Mouse (Mus musculus): ENCODE measurements at regions not wholly inside any gene's neighbourhood (a gene's known extent, or its start where the extent isn't known, plus 50 kb on each side); places are given as distances from the start of the nearest gene placed in this dataset.
A peak's percentile ranks its signal among the peaks of the same experiment; 100 is the strongest.

DNA sequence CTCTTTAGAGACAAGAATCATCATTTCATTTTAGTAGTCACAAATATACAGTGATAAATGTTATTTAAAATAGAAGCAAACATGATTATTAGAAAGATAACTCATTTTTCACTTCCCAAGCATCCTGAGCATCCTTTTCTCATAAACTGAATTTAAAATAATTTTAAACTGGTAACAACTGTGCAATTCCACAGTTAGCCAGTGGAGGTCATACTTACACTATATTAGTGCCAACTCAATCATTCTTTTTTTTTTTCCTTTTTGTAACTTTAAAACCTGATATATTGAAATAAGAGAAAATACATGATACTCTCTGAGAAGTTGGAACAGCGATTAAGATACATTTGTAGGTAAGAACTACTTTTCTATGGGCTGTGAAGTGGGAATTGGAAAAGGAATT lies 113.2 kb upstream of the Gm17509 start:
- 25% methylated on average over 1 of the region's 1 CpGs for WGBS
- Histone ChIP-seq H3K36me3 (ENCODE audit: control insufficient read depth, insufficient read depth, low read length) (no peaks in the 10 kb centered on the region), H3K27ac (replicated peaks; ENCODE audit: low read depth, low read length) (no peak overlapping the region), H3K9me3 (ENCODE audit: control insufficient read depth, low read length) (no peaks in the 10 kb centered on the region), H3K4me3 (ENCODE audit: low read depth, low read length) (no peak overlapping the region), H3K9ac (ENCODE audit: low read length) (no peak overlapping the region), H3K27me3 (ENCODE audit: control insufficient read depth, insufficient read depth, low read length) (no peaks in the 10 kb centered on the region), H3K4me2 (ENCODE audit: low read depth, severe bottlenecking) (no peak overlapping the region), H3K4me1 (ENCODE audit: control insufficient read depth, insufficient read depth, low read length) (no peaks in the 10 kb centered on the region)
- ATAC-seq (ENCODE audit: insufficient number of reproducible peaks, low FRiP score, low TSS enrichment, low read depth) (no peak), DNase-seq (ENCODE audit: low spot score) (no peak)

DNA sequence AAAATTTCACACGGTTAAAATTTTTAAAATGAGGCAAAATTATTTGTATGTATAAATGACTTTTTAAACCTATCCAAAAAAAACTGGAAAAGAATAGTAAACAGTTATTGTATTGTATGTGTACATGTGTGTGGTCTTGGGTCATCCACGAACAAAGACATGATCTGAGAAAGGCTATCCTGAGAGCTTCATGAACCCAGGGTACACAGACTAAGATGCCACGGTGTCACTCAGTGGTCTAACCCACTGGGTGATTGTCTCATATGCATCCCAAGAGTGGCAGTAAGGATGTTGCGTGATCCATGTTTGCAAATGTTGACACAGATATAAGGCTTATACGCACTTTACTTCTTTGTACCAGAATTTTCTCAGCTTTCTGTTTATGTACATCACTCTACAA lies 113.7 kb upstream of the Gm17509 start:
- 90% methylated on average over 5 of the region's 5 CpGs for WGBS
- Histone ChIP-seq H3K4me2 (ENCODE audit: low read depth, severe bottlenecking) (no peak overlapping the region), H3K27me3 (ENCODE audit: control insufficient read depth, insufficient read depth, low read length) (no peaks in the 10 kb centered on the region), H3K4me3 (ENCODE audit: low read depth, low read length) (no peak overlapping the region), H3K9me3 (ENCODE audit: control insufficient read depth, low read length) (no peaks in the 10 kb centered on the region), H3K9ac (ENCODE audit: low read length) (no peak overlapping the region), H3K36me3 (ENCODE audit: control insufficient read depth, insufficient read depth, low read length) (no peaks in the 10 kb centered on the region), H3K4me1 (ENCODE audit: control insufficient read depth, insufficient read depth, low read length) (no peaks in the 10 kb centered on the region), H3K27ac (replicated peaks; ENCODE audit: low read depth, low read length) (no peak overlapping the region)
- no peak for ATAC-seq (ENCODE audit: insufficient number of reproducible peaks, low FRiP score, low TSS enrichment, low read depth)
- DNase-seq (ENCODE audit: low spot score), result no peak

DNA sequence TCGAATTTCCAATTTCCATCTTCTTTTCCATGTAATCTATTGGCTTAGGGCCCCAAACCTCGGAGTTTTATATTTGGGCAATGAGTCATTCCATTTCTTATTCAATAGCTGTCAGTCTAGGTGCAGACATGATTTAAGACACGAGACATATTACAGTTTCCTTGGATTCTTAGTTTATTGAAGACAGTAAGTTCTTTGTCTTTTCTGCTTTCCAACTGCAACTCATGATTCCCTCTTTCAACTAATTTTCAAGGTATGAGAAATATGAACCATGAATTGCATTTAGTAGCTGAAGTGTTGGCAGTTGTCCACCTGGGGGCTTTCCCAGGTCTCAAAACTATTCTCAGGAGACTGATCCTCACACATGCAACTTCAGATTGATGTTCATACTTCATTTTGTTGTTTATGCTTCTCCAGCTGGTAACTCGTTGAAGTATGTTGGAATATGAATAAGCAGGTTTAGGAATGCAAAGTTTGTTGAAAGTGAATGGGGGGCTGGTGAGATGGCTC lies 160.3 kb upstream of the Gm17509 start:
- Histone ChIP-seq H3K4me3 (ENCODE audit: low read depth, low read length) (no peak overlapping the region), H3K27ac (replicated peaks; ENCODE audit: low read depth, low read length) (no peak overlapping the region), H3K9me3 (ENCODE audit: control insufficient read depth, low read length) (no peaks in the 10 kb centered on the region), H3K36me3 (ENCODE audit: control insufficient read depth, insufficient read depth, low read length) (no peaks in the 10 kb centered on the region), H3K27me3 (ENCODE audit: control insufficient read depth, insufficient read depth, low read length) (no peaks in the 10 kb centered on the region), H3K9ac (ENCODE audit: low read length) (no peak overlapping the region), H3K4me2 (ENCODE audit: low read depth, severe bottlenecking) (no peak overlapping the region), H3K4me1 (ENCODE audit: control insufficient read depth, insufficient read depth, low read length) (no peaks in the 10 kb centered on the region)
- no peak for DNase-seq (ENCODE audit: low spot score)
- 68% methylated on average over 4 of the region's 4 CpGs for WGBS
- ATAC-seq (ENCODE audit: insufficient number of reproducible peaks, low FRiP score, low TSS enrichment, low read depth), result no peak

DNA sequence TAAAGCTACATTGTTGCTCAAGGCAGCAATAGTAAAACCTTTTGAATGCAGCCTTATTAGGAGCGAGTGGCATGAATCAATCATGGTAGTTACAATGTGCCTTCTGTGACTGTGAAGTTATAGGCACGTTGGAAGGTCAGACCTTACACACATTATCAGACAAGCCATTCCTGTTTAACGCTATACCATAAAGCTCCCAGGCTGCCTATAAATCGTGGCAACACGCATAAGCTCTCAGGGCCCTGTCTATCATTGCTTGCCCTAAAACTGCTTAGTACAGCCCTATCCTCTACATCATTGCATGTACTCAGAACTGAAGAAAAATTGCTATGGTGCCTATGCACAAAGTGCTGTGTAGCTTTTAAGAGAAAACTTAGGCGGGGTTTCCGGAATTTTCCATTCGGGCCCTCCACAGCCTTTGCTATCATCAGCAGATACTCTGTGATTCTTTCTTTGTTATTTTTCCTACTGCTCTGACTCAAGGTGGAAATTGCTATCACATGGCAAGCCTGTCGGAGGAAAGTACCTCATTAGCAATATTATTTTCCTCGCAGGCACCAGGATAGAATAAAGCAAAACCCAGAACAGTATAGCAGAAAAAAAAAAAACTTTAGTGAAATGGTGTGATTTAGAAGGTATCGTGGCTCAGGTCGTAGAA lies 162.7 kb upstream of the Gm17509 start:
- 48% methylated on average over 12 of the region's 12 CpGs for WGBS
- Histone ChIP-seq H3K27me3 (ENCODE audit: control insufficient read depth, insufficient read depth, low read length) (no peaks in the 10 kb centered on the region), H3K36me3 (ENCODE audit: control insufficient read depth, insufficient read depth, low read length) (no peaks in the 10 kb centered on the region), H3K9ac (ENCODE audit: low read length) (no peak overlapping the region), H3K4me1 (ENCODE audit: control insufficient read depth, insufficient read depth, low read length) (no peaks in the 10 kb centered on the region), H3K4me2 (ENCODE audit: low read depth, severe bottlenecking) (no peak overlapping the region), H3K4me3 (ENCODE audit: low read depth, low read length) (no peak overlapping the region), H3K9me3 (ENCODE audit: control insufficient read depth, low read length) (no peaks in the 10 kb centered on the region), H3K27ac (replicated peaks; ENCODE audit: low read depth, low read length) (0 out of 2 replicates have a peak overlapping the region, but pooled peaks have one; percentile 4)
- peak; percentile 55 for DNase-seq (ENCODE audit: low spot score)
- ATAC-seq (ENCODE audit: insufficient number of reproducible peaks, low FRiP score, low TSS enrichment, low read depth), result peak; percentile 85

DNA sequence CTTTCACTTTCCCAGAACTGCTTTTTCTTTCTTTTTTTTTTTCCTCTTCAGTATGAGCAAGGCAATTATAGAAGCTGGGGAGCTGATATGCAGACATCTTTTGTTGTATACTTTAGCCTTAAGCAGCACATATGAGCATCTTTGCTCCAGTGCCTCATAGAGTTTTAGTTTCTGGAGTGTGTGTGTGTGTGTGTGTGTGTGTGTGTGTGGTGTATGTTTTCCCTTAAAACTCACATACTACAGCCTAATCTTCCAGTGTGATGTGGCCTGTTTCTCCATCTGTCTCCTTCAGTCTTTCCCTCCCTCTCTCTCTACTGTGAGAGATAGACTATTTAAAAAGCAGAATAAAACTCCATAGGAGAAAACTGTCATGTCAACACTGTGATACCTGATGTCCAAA lies 169.4 kb upstream of the Gm17509 start:
- Histone ChIP-seq H3K9ac (ENCODE audit: low read length) (no peak overlapping the region), H3K9me3 (ENCODE audit: control insufficient read depth, low read length) (no peaks in the 10 kb centered on the region), H3K4me1 (ENCODE audit: control insufficient read depth, insufficient read depth, low read length) (no peaks in the 10 kb centered on the region), H3K27me3 (ENCODE audit: control insufficient read depth, insufficient read depth, low read length) (no peaks in the 10 kb centered on the region), H3K4me2 (ENCODE audit: low read depth, severe bottlenecking) (no peak overlapping the region), H3K36me3 (ENCODE audit: control insufficient read depth, insufficient read depth, low read length) (no peaks in the 10 kb centered on the region), H3K4me3 (ENCODE audit: low read depth, low read length) (no peak overlapping the region), H3K27ac (replicated peaks; ENCODE audit: low read depth, low read length) (no peak overlapping the region)
- ATAC-seq (ENCODE audit: insufficient number of reproducible peaks, low FRiP score, low TSS enrichment, low read depth) (no peak), DNase-seq (ENCODE audit: low spot score) (no peak)

DNA sequence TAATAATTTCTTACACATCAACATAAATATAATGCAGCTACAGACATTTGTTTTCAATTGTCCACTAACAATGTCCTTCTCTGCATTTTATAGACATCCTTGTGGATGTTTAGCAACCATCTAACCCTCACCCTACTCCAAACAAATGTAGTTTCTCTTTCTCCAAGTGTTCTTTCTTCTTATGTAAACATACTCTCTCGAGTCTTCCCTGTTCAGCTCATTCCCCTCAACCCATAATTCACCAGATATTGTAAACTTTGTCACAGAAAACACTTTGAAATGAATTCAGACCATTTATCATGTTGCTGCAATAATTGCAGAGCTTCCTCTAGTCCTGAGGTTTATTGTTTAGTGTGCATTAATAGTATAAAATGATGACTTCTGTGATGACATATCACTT lies 172.6 kb upstream of the Gm17509 start:
- Histone ChIP-seq H3K4me3 (ENCODE audit: low read depth, low read length) (no peak overlapping the region), H3K27me3 (ENCODE audit: control insufficient read depth, insufficient read depth, low read length) (no peaks in the 10 kb centered on the region), H3K27ac (replicated peaks; ENCODE audit: low read depth, low read length) (no peak overlapping the region), H3K9ac (ENCODE audit: low read length) (no peak overlapping the region), H3K36me3 (ENCODE audit: control insufficient read depth, insufficient read depth, low read length) (no peaks in the 10 kb centered on the region), H3K9me3 (ENCODE audit: control insufficient read depth, low read length) (no peaks in the 10 kb centered on the region), H3K4me2 (ENCODE audit: low read depth, severe bottlenecking) (no peak overlapping the region), H3K4me1 (ENCODE audit: control insufficient read depth, insufficient read depth, low read length) (no peaks in the 10 kb centered on the region)
- WGBS, result 50% methylated on average over 1 of the region's 1 CpGs
- no peak for ATAC-seq (ENCODE audit: insufficient number of reproducible peaks, low FRiP score, low TSS enrichment, low read depth)
- DNase-seq (ENCODE audit: low spot score), result no peak

DNA sequence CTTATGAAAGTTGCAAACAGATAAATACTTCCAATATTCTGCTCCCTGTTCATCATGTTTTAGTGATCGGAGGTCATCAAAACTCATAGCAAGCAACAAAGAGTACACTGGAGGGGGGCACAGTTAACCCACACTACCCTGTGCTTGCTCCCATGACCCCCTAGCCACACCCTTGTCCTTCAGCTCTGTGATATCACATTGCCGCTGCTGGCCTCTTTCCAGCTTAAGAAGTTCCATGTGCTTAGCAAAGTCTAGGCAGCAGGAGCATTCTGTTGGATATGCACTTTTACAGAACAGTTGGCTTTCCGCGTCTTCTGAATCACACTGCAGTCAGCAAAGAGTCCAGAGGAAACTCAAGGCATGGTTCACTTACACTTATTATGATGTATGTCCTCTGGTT lies 180.4 kb upstream of the Gm17509 start:
- peak; percentile 19 for DNase-seq (ENCODE audit: low spot score)
- Histone ChIP-seq H3K27ac (replicated peaks; ENCODE audit: low read depth, low read length) (no peak overlapping the region), H3K4me1 (ENCODE audit: control insufficient read depth, insufficient read depth, low read length) (no peaks in the 10 kb centered on the region), H3K4me3 (ENCODE audit: low read depth, low read length) (no peak overlapping the region), H3K36me3 (ENCODE audit: control insufficient read depth, insufficient read depth, low read length) (no peaks in the 10 kb centered on the region), H3K9me3 (ENCODE audit: control insufficient read depth, low read length) (no peaks in the 10 kb centered on the region), H3K4me2 (ENCODE audit: low read depth, severe bottlenecking) (no peak overlapping the region), H3K27me3 (ENCODE audit: control insufficient read depth, insufficient read depth, low read length) (no peaks in the 10 kb centered on the region), H3K9ac (ENCODE audit: low read length) (no peak overlapping the region)
- 81% methylated on average over 4 of the region's 4 CpGs for WGBS
- no peak for ATAC-seq (ENCODE audit: insufficient number of reproducible peaks, low FRiP score, low TSS enrichment, low read depth)

DNA sequence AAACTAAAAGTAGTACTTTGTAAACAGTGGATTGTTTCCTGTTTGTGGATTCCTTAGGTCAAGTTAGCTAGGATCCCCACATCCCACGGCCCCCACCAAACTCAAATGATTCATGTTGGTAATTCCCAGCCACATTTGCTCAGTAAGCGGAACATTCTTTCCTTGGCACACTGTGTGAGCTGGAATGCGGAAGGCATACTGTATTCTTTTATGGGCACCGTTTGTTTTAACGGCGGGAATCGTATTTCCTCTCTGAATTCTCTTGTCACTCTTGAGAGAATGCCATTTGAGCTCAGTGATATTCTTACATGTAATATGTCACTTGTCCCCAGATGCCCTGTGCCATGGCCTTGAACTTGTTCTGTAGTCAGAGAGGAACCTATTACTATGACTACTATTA lies 189.1 kb upstream of the Gm17509 start:
- DNase-seq (ENCODE audit: low spot score), result no peak
- no peak overlapping the region for H3K9ac ChIP-seq (ENCODE audit: low read length)
- no peaks in the 10 kb centered on the region for H3K9me3 ChIP-seq (ENCODE audit: control insufficient read depth, low read length)

DNA sequence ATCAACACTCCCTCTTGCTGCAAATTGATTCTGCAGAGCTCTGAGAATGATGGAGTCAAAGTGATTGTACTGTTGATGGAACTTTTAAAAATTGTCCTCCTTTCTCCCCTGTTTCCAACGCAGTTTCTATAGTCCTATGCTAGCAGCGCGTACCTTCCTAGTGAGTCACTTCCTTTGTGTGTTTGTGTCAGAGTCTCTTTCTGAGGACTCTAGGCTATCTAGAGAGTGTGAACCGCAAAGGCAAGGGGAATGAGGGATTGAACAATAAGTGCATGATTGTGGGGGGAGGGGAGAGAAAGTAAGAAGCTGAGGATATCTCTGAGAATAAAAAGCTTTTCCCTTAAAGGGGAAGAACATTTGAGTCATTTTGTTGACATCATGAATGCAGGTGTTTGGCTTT lies 188.5 kb upstream of the Hcn1 start:
- 85% methylated on average over 4 of the region's 4 CpGs for WGBS
- H3K4me2 ChIP-seq (ENCODE audit: low read depth, severe bottlenecking), result no peak overlapping the region
- no peak overlapping the region for H3K27ac ChIP-seq (replicated peaks; ENCODE audit: low read depth, low read length)
- no peak overlapping the region for H3K9ac ChIP-seq (ENCODE audit: low read length)
- H3K9me3 ChIP-seq (ENCODE audit: control insufficient read depth, low read length), result no peaks in the 10 kb centered on the region
- DNase-seq (ENCODE audit: low spot score) (no peak), ATAC-seq (ENCODE audit: insufficient number of reproducible peaks, low FRiP score, low TSS enrichment, low read depth) (no peak)
- H3K4me1 ChIP-seq (ENCODE audit: control insufficient read depth, insufficient read depth, low read length), result no peaks in the 10 kb centered on the region
- no peak overlapping the region for H3K4me3 ChIP-seq (ENCODE audit: low read depth, low read length)
- H3K36me3 ChIP-seq (ENCODE audit: control insufficient read depth, insufficient read depth, low read length), result no peaks in the 10 kb centered on the region
- no peaks in the 10 kb centered on the region for H3K27me3 ChIP-seq (ENCODE audit: control insufficient read depth, insufficient read depth, low read length)

More for the DNA sequence above, 189.1 kb upstream of the Gm17509 start:
- no peak overlapping the region for H3K4me3 ChIP-seq (ENCODE audit: low read depth, low read length)
- no peaks in the 10 kb centered on the region for H3K4me1 ChIP-seq (ENCODE audit: control insufficient read depth, insufficient read depth, low read length)
- H3K27ac ChIP-seq (replicated peaks; ENCODE audit: low read depth, low read length), result no peak overlapping the region
- H3K27me3 ChIP-seq (ENCODE audit: control insufficient read depth, insufficient read depth, low read length), result no peaks in the 10 kb centered on the region
- H3K4me2 ChIP-seq (ENCODE audit: low read depth, severe bottlenecking), result no peak overlapping the region
- 77% methylated on average over 7 of the region's 7 CpGs for WGBS
- ATAC-seq (ENCODE audit: insufficient number of reproducible peaks, low FRiP score, low TSS enrichment, low read depth), result no peak
- H3K36me3 ChIP-seq (ENCODE audit: control insufficient read depth, insufficient read depth, low read length), result no peaks in the 10 kb centered on the region

Data from limb, embryonic 11.5 days (tissue).